Mouse (Mus musculus): ENCODE measurements around the gene Zmynd8. TPM values are rescaled to one million over a fixed set of nuclear protein-coding genes. Genes with fewer than 3 reads are reported as not detected.

The Zmynd8 gene
- polyA plus RNA-seq, 1 experiment: 35.3 TPM

DNA sequence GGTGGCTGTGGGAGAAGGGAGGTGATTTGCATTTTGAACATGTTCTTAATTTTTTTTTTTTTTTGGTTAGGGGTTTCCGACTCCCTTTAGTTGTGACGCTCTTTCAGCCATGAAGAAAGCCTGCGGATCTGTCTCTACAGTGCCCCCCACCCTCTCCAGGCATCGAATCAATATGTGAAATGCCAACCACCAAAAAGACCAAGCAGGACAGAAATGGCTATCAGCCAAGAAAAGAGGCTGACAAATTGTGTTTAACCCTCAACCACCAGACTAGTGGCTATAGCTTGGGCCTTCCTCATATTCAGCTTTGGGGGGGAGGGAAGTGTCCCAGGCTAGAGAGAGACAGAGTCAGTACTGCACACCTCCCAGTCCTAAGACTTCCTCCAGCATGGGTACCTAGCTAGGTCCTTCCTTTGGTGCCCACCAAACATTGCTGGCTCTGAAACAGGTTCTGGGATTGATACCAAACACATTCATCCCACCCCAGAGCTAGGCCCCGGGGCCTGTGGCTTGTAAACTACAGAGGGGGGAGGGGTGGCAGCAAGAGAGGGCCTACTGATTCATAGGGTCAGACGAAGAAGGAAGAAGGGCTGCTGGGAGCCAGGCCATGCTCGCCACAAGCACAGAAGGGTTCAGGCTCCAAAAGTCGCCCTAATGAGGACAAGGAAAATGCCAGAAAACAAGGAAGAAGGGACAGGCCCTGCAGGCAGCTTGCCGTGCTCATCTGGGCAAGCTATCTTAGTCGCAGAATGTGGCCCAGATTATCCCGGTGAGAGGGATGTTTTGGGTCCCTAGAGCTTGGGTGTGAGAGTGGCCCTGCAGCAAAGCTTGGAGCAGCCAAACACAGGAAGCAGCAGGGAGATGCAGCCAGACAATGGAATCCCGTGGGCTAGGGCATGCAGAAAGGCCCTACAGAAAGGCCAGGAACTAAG lies 40.1 kb downstream of the Zmynd8 start:
- DNase-seq (ENCODE audit: low spot score): no peak

- peak; percentile 71 for DNase-seq (ENCODE audit: low spot score)
Observed at GRCm38 (mm10) chr2:165857841-165858426, 40.9 kb downstream of the Zmynd8 start.

DNA sequence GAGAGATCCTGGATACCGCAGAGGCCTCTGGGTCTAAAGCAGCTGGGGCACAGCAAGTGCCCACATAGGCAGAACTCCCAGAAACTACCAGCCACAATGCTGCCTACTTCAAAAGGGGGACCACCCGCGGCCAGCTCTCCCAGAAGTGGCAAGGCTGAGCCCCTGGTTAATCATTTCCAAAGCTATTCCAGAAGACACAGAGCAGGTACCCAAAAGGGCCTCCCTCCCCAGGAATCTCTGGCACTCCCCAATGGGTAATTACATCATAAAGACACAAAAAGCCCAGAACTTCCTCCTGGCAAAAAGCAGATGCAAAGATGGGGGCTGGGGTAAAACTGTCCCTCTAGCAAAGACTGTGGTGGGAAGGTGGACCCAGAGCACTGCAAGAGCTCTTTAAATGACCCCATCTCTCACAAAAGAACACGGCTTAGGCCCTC lies 41.4 kb downstream of the Zmynd8 start:
- no peak for DNase-seq (ENCODE audit: low spot score)

- DNase-seq (ENCODE audit: low spot score): no peak
Observed at GRCm38 (mm10) chr2:165856611-165857200, 42.1 kb downstream of the Zmynd8 start.

DNA sequence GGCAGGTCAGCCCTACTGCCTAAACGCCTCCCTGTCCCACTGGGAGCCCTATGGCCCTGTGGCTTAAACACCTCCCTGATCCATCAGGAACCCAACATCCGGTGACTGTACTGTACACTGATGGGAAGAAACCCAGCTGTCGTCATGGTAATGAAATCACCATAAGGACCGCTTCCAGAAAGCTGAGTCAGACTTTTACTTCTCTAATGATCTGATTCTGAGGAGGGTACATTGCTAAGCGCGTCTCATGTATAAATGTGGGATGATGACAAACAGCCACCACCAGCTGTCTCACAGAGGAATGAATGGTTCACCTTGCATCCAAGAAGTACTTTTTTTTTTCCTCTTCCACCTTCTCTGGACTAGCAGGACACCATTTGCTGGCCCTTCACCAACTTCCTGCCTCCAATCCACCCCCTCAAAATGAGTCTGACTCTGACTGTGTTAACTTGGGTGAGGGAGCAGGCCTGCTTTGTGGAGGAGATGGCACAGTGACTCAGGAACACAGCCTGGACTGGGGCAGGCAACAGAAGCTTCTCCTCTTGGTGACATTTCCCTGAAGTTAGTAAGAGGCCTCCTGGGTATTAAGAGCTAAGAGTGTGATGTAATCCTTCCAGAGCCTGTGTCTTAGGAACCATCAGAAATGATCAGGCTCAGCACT lies 43.0 kb downstream of the Zmynd8 start:
- DNase-seq (ENCODE audit: low spot score): no peak

DNA sequence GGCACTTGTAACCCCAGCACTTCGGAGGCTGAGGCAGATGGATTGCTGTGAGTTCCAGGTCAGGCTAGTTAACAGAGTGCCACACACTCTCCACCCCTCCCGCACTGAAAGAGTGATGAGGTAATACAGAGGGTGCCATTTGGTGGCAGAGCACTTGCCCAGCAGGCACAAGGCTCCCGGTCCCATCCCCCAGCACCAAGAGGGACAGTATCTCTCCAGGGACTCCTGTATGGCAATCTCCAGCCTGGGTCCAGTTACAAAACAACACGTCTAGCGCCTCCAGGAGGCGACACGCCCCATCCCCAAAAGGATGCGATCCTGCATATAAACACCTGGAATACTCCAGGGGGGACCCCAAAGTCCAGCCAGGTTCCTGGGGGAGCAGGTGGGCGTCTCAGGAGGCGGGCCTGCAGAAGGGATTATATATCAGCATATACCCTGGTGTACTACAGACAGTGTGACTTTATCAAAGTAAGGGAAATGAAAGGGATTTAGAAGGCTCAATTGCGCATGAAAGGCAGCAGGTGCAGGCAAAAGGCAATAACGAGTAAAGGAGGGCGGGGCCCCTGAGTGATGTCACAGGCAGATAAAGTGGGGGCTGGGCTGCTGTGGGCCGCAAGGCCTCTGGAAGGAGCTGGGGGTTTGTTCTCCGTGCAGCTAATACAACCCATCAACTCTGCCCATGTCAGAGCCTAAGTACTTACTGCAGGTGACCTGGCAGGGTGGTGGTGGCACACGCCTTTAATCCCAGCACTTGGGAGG lies 44.4 kb downstream of the Zmynd8 start:
- DNase-seq (ENCODE audit: low spot score): no peak

- no peak for DNase-seq (ENCODE audit: low spot score)
Observed at GRCm38 (mm10) chr2:165852896-165853633, 45.8 kb downstream of the Zmynd8 start.

DNA sequence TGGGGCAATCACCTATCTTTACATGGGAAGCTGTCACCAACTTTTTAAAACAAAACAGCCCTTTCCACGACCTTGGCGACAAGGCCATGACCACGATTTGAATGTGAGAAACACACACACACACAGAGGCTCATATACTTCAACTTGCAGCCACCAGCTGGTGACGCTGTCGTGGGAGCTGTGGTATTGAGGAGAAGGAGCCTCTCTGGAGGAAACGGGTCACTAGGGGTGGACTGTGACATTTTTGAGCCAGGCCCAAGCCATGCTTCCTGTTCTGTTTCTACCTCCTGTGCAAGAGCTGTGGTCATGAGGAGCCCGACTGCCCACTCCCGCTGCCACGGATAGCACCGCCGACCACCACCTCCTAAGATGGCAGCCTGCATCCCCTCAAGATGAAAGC lies 46.4 kb downstream of the Zmynd8 start:
- DNase-seq (ENCODE audit: low spot score): no peak

DNA sequence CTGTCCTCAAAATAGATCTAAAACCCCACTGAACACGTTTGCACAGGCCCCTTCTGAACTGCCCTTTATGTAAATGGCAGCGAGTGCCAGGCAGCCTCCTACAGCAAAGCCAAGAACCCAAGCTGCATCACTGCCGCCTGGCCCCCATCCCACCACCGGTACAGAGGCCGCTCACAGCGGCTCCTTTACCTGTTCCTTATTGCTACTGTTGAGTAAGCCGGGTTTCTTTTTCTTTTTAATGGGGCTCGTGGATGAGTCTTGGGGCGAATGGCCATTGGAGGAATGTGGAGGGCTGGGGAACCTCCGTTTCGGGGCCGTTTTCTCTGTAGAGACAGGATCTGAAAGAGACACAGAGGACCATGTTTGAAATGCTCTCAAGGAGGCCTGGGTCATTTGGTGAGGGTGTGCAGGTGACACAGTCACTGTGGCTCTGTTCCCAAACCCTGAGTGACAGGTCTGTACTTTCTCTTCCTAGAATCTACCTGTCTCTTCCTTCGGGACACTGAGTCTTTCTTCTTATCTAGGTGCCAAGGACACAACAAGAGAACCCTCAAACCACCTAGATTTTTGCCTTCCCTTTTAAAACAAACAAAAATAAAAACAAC lies 46.9 kb downstream of the Zmynd8 start:
- no peak for DNase-seq (ENCODE audit: low spot score)

DNA sequence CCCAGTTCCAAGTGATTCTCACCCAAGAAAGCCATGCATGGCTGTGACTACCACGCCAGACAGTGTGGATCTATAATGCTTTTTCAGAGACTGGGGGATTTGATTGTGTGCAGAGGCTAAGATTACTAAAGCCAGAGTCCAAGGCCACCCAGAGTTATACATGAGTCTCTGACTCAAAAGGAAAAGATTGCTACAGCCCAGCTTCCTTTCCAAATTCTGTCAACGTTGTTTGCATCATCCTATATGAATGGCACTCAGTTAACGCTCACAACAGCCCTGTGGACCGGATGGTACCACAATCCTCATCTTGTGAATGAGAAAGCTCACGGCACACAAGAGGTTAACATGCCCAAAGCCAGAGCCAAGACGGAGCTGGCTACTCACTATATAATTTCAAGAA lies 48.0 kb downstream of the Zmynd8 start:
- DNase-seq (ENCODE audit: low spot score): no peak

GRCm38 (mm10) chr2:165849129-165849528 lies 49.7 kb downstream of the Zmynd8 start:
- DNase-seq (ENCODE audit: low spot score): no peak

DNA sequence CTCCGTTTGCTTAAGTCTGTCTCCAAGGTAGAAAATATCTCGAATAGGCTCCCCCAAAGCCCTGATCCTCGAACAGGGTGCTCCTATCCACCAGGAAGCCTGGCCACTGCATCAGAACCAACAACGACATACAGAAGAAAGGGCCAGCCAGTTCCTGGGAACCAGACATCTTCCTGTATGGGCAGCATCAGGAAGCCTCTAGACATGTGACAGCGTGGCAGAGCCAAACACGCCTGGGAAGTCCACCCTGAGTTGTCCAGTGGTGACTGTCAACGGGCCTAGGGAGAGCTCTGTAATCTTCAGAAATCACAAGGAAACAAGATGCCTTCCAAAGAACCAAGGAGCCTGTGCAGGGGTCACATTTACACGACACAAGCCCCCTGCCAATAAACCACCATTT lies 52.0 kb downstream of the Zmynd8 start:
- DNase-seq (ENCODE audit: low spot score): no peak

DNA sequence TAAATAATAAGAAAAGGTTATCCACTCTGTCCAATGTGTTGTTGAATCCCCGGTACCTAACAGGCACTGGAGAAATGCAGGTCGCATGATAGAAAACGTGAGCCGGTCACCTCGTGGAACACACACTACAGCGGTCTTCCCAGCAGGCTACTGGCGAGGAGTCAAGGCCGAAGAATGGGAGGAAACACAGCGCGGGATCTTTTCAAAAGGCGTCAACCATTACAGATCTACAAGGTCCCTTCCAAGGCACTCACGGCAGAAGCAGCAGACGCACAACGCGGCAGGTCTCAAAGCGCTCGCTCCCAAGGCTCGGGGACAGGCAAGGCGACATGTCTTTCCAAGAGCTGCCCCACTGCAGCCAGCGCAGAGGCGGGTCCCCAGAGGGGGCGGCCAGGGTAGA lies 53.3 kb downstream of the Zmynd8 start:
- DNase-seq (ENCODE audit: low spot score): no peak

GRCm38 (mm10) chr2:165843350-165843749 lies 55.5 kb downstream of the Zmynd8 start:
- DNase-seq (ENCODE audit: low spot score): no peak

DNA sequence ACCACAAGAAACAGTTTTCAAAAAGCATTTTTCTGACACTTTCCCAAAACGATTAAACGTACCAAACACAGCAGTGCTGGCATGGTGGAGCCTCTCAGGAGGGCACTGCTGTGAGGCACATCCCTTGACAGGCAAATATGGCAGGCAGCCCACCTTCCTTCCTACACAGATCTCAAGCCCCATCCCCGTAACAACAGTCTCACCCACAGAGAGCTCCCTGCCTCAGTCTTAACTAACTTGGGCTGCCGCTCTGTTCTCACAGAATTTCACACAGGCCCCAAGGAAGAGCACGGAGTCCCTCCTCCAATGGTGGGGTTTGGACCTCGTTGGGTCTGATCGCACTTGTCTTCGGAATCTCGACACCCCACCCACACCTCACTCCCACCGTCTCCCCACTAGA lies 56.6 kb downstream of the Zmynd8 start:
- DNase-seq (ENCODE audit: low spot score): no peak

DNA sequence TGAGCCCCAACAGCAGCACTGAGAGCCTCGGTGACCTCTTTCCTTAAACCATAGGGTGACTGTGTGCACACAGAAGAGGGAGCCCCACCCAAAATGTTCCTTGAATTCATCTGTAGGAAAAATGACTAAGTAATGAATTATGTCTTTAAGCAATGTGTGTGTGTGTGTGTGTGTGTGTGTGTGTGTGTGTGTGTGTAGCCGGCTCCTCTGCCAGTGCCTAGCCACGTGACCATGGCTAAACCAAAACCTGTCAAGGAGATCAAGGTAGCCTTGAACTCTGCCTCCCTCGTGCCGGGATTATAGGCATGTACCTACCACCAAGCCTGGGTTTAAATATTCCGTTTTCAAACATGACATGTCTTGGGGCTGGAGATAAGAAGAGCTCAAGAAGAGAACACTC lies 57.0 kb downstream of the Zmynd8 start:
- no peak for DNase-seq (ENCODE audit: low spot score)

DNA sequence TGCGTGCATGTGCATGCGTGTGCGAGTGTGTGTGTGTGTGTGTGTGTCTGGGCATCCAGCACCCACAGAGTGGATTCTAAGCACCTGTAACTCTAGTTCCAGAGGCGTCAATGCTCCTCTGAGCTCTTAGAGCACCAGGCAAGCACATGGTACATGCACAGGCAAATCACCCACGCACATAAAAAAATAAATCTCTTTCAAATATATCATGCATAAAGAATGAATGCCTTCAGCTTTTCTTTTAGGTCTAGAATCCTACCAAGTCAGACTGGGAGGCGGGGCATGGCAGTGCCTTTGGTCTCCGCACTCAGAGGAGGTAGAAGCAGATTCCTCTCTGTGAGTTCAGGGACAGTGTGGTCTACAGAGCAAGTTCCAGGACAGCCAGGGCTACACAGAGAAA lies 58.0 kb downstream of the Zmynd8 start:
- DNase-seq (ENCODE audit: low spot score): no peak

GRCm38 (mm10) chr2:165839317-165839652 lies 59.5 kb downstream of the Zmynd8 start:
- DNase-seq (ENCODE audit: low spot score): no peak

GRCm38 (mm10) chr2:165838606-165839316 lies 60.1 kb downstream of the Zmynd8 start:
- DNase-seq (ENCODE audit: low spot score): no peak

- no peak for DNase-seq (ENCODE audit: low spot score)
Observed at GRCm38 (mm10) chr2:165834601-165835000, 64.2 kb downstream of the Zmynd8 start.
